In the genomic region with DNA sequence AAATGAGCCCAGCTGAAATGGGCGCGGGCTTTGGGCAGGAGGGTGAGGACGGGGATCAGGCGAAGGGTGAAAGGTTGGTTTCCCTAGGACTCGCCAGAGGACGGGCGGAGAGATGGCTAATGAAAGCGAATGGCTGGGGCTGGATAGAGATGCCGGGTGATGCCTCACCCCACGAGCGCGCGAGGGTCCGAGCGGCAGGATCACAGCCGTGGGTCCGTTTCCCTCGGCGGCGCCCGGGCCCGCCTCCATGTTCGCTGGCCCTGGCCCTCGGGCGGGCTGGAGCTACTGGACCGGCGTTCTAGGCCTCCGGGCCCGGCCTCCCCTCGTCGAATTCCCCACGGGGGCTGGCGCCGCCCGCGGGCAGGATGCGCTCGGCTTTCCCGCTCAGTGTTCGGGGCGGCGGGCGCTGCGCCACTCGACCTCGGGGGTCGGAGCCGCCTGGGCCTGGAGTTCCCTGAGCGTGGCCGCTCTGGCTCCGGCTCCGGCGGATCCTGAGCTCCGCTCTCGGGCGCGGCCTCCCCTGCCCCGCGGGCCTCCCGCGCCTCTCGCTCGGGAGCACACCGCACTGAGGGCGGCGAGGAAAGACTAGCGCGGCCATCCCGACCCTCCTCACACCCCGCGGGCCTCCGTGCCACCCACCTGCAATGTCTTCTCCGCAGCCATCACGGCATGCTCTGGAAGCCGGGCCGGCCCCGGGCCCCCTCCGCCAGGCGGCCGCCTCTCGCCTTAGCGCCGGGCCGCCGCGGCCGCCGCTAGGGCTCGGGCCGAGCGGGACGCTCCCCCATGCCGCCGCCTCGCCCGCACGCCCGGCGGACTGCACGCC, we compare ENCODE assay signal across 8 mouse cellular contexts. TPM values are rescaled to one million over a fixed set of nuclear protein-coding genes. Genes with fewer than 3 reads are reported as not detected.
DNase-seq lines count a peak whose midpoint lies in the region; ATAC-seq and TF ChIP-seq lines count a peak whose summit lies in the region.

A gene (minus strand): TSS at position 710 of the 823 bp plus-strand sequence.

- H3K4me2 ChIP-seq in embryonic facial prominence, embryonic 12.5 days (replicated peaks), result peak within 1 kb of the TSS; percentile 61
- peak within 1 kb of the TSS; percentile 66 for H3K4me2 ChIP-seq in limb, embryonic 15.5 days
- peak within 1 kb of the TSS; percentile 83 for H3K4me2 ChIP-seq in midbrain, embryonic 15.5 days

- H3K9ac ChIP-seq in embryonic facial prominence, embryonic 12.5 days, result peak within 1 kb of the TSS; percentile 94
- peak within 1 kb of the TSS; percentile 87 for H3K9ac ChIP-seq in limb, embryonic 15.5 days
- H3K9ac ChIP-seq in midbrain, embryonic 15.5 days, result peak within 1 kb of the TSS; percentile 99

- under 1% methylated on average over 85 of the region's 100 CpGs for WGBS in embryonic facial prominence, embryonic 12.5 days
- WGBS in kidney, adult 2 months, result under 1% methylated on average over 100 of the region's 100 CpGs
- WGBS in limb, embryonic 15.5 days, result under 1% methylated on average over 84 of the region's 100 CpGs
- under 1% methylated on average over 87 of the region's 100 CpGs for WGBS in midbrain, embryonic 15.5 days

- H3K36me3 ChIP-seq in embryonic facial prominence, embryonic 12.5 days, result no peaks in the 10 kb centered on the region
- no peaks in the 10 kb centered on the region for H3K36me3 ChIP-seq in kidney, adult 2 months (ENCODE audit: control insufficient read depth, insufficient read depth, low read length)
- no peaks in the 10 kb centered on the region for H3K36me3 ChIP-seq in limb, embryonic 15.5 days
- H3K36me3 ChIP-seq in midbrain, embryonic 15.5 days (replicated peaks), result no peaks in the 10 kb centered on the region

- peaks cover 17% of the 10 kb centered on the region for H3K27me3 ChIP-seq in embryonic facial prominence, embryonic 12.5 days
- no peaks in the 10 kb centered on the region for H3K27me3 ChIP-seq in kidney, adult 2 months (replicated peaks; ENCODE audit: control insufficient read depth, insufficient read depth, low read length)
- no peaks in the 10 kb centered on the region for H3K27me3 ChIP-seq in limb, embryonic 15.5 days
- H3K27me3 ChIP-seq in midbrain, embryonic 15.5 days (replicated peaks), result no peaks in the 10 kb centered on the region

- no peak for TF ChIP-seq POLR2A in kidney, adult 2 months (IDR thresholded peaks at IDR 0.05; ENCODE audit: low read depth, low read length)

- H3K4me3 ChIP-seq in embryonic facial prominence, embryonic 12.5 days, result peak within 1 kb of the TSS; percentile 88
- peak within 1 kb of the TSS; percentile 94 for H3K4me3 ChIP-seq in kidney, adult 2 months (ENCODE audit: insufficient read depth, low read depth, low read length)
- peak within 1 kb of the TSS; percentile 88 for H3K4me3 ChIP-seq in limb, embryonic 15.5 days
- H3K4me3 ChIP-seq in midbrain, embryonic 15.5 days, result peak within 1 kb of the TSS; percentile 97

- H3K27ac ChIP-seq in embryonic facial prominence, embryonic 12.5 days, result peak within 1 kb of the TSS; percentile 91
- peak within 1 kb of the TSS; percentile 87 for H3K27ac ChIP-seq in kidney, adult 2 months (ENCODE audit: insufficient read depth, low read depth, low read length)
- peak within 1 kb of the TSS; percentile 93 for H3K27ac ChIP-seq in limb, embryonic 15.5 days
- peak within 1 kb of the TSS; percentile 99 for H3K27ac ChIP-seq in midbrain, embryonic 15.5 days

- no peaks in the 10 kb centered on the region for H3K9me3 ChIP-seq in embryonic facial prominence, embryonic 12.5 days
- H3K9me3 ChIP-seq in limb, embryonic 15.5 days, result no peaks in the 10 kb centered on the region
- H3K9me3 ChIP-seq in midbrain, embryonic 15.5 days, result no peaks in the 10 kb centered on the region

- H3K4me1 ChIP-seq in embryonic facial prominence, embryonic 12.5 days, result no peaks in the 10 kb centered on the region
- peaks cover 9% of the 10 kb centered on the region for H3K4me1 ChIP-seq in kidney, adult 2 months (ENCODE audit: control insufficient read depth, insufficient read depth, low read length)
- peaks cover 15% of the 10 kb centered on the region for H3K4me1 ChIP-seq in limb, embryonic 15.5 days
- peaks cover 32% of the 10 kb centered on the region for H3K4me1 ChIP-seq in midbrain, embryonic 15.5 days

- peak; percentile 31 for DNase-seq in 416B (ENCODE audit: low read depth)
- DNase-seq in adrenal gland, postnatal 14 days, result peak; percentile 80
- peak; percentile 52 for DNase-seq in heart, adult 8-10 months (ENCODE audit: low spot score)
- DNase-seq in kidney, adult 2 months, result peak; percentile 79
- DNase-seq in spleen, postnatal 4 days (ENCODE audit: low spot score in 2 of 2), result peak; percentile 32 to 75

- ATAC-seq in embryonic facial prominence, embryonic 12.5 days (ENCODE audit: insufficient number of reproducible peaks, insufficient read depth, low FRiP score, low TSS enrichment), result peak; percentile 76
- ATAC-seq in limb, embryonic 15.5 days (ENCODE audit: insufficient number of reproducible peaks, low FRiP score, low TSS enrichment, low read depth), result peak; percentile 69
- peak; percentile 86 for ATAC-seq in midbrain, embryonic 15.5 days (replicated peaks)

- no peak for TF ChIP-seq CTCF in kidney, adult 2 months (conservative IDR thresholded peaks at IDR 0.05; ENCODE audit: insufficient read depth, insufficient read length, low read depth, low read length)

RNA-seq across cellular contexts. Expression of the gene that starts here (rescaled TPM):
- 17.2 and 21.5 TPM in 2 replicates for total RNA-seq in adrenal gland, postnatal 14 days (2021)
- polyA plus RNA-seq in embryonic facial prominence, embryonic 12.5 days (2016; fragmentation: Nextera tagmentation; extraction: Ambion mirVana), result 3.8 and 3.9 TPM in 2 replicates
- total RNA-seq in heart, adult 8-10 months (2022), result 1 to 10 TPM; 8.2 to 9.2 (median 8.7) TPM
- polyA plus RNA-seq in kidney, adult 2 months (2012; rRNA removed), result 6.0 and 6.3 TPM in 2 replicates
- polyA plus RNA-seq in limb, embryonic 15.5 days (2015; fragmentation: Nextera tagmentation; extraction: Ambion mirVana), result 2.8 and 2.9 TPM in 2 replicates
- polyA plus RNA-seq in midbrain, embryonic 15.5 days (2015; fragmentation: Nextera tagmentation; extraction: Ambion mirVana), result 6.0 and 6.4 TPM in 2 replicates

Comparison
In these comparisons a context has a peak if more than half of its experiments do, and no peak if none do; other contexts are left out.
1. Peak in every context shown above with its lines: DNase-seq, ATAC-seq, H3K4me3 ChIP-seq and H3K27ac ChIP-seq.